In genomic region chr13:55571027-55571751, GRCm38 (mm10) we compare ENCODE assay signal across 8 mouse cellular contexts. TPM values are rescaled to one million over a fixed set of nuclear protein-coding genes. Genes with fewer than 3 reads are reported as not detected.
A peak's percentile ranks its signal among the peaks of the same experiment; 100 is the strongest.
DNase-seq lines count a peak whose midpoint lies in the region; ATAC-seq lines count a peak whose summit lies in the region.

Gene Fam193b (minus strand): TSS chr13:55571120.

- H3K4me1 ChIP-seq in heart, embryonic 13.5 days, result peaks cover 12% of the 10 kb centered on the region
- peaks cover 30% of the 10 kb centered on the region for H3K4me1 ChIP-seq in liver, embryonic 12.5 days
- peaks cover 12% of the 10 kb centered on the region for H3K4me1 ChIP-seq in stomach, embryonic 15.5 days

- no peaks in the 10 kb centered on the region for H3K27me3 ChIP-seq in heart, embryonic 13.5 days (replicated peaks)
- no peaks in the 10 kb centered on the region for H3K27me3 ChIP-seq in liver, embryonic 12.5 days (replicated peaks)
- no peaks in the 10 kb centered on the region for H3K27me3 ChIP-seq in stomach, embryonic 15.5 days (replicated peaks)

- peak; percentile 98 for ATAC-seq in erythroid progenitor cell, adult 5-6 weeks (replicated peaks; ENCODE audit: low FRiP score, poor library complexity, severe bottlenecking)
- peak; percentile 81 for ATAC-seq in heart, embryonic 13.5 days (ENCODE audit: extremely low read depth, insufficient number of reproducible peaks, low FRiP score, low TSS enrichment)
- ATAC-seq in liver, embryonic 12.5 days, result peak; percentile 95
- ATAC-seq in stomach, embryonic 15.5 days (ENCODE audit: insufficient read depth, low FRiP score, low read depth), result peak; percentile 88

- H3K36me3 ChIP-seq in heart, embryonic 13.5 days, result peaks cover 25% of the 10 kb centered on the region
- H3K36me3 ChIP-seq in liver, embryonic 12.5 days, result peaks cover 27% of the 10 kb centered on the region
- H3K36me3 ChIP-seq in stomach, embryonic 15.5 days, result peaks cover 3% of the 10 kb centered on the region; the same call in 1 of the 2 replicates

- DNase-seq in CD4-positive helper T cell, adult 2 months (ENCODE audit: low read depth, low spot score), result peak; percentile 92
- peak; percentile 74 for DNase-seq in brain, embryonic 18.5 days (ENCODE audit: low read depth, low spot score)
- DNase-seq in kidney, postnatal 10 days, result peak; percentile 97
- peak; percentile 91 to 92 for DNase-seq in natural killer cell, adult 2 months (ENCODE audit: low spot score in 2 of 2)

- peak within 1 kb of the TSS; percentile 96 for H3K4me2 ChIP-seq in heart, embryonic 13.5 days
- peak within 1 kb of the TSS; percentile 97 for H3K4me2 ChIP-seq in liver, embryonic 12.5 days
- H3K4me2 ChIP-seq in stomach, embryonic 15.5 days, result peak within 1 kb of the TSS; percentile 90

- 2% methylated on average over 31 of the region's 47 CpGs for WGBS in heart, embryonic 13.5 days
- 2% methylated on average over 46 of the region's 47 CpGs for WGBS in liver, embryonic 12.5 days (ENCODE audit: insufficient replicate concordance)
- under 1% methylated on average over 41 of the region's 47 CpGs for WGBS in stomach, embryonic 15.5 days

- H3K9me3 ChIP-seq in heart, embryonic 13.5 days, result peaks cover 7% of the 10 kb centered on the region
- no peaks in the 10 kb centered on the region for H3K9me3 ChIP-seq in liver, embryonic 12.5 days (replicated peaks)
- H3K9me3 ChIP-seq in stomach, embryonic 15.5 days, result no peaks in the 10 kb centered on the region

- peak within 1 kb of the TSS; percentile 96 for H3K9ac ChIP-seq in heart, embryonic 13.5 days
- H3K9ac ChIP-seq in liver, embryonic 12.5 days, result peak within 1 kb of the TSS; percentile 98
- peak within 1 kb of the TSS; percentile 83 for H3K9ac ChIP-seq in stomach, embryonic 15.5 days

- H3K4me3 ChIP-seq in heart, embryonic 13.5 days, result peak within 1 kb of the TSS; percentile 94
- peak within 1 kb of the TSS; percentile 96 for H3K4me3 ChIP-seq in liver, embryonic 12.5 days
- H3K4me3 ChIP-seq in stomach, embryonic 15.5 days (replicated peaks), result peak within 1 kb of the TSS; percentile 96

- peak within 1 kb of the TSS; percentile 90 for H3K27ac ChIP-seq in heart, embryonic 13.5 days (replicated peaks)
- H3K27ac ChIP-seq in liver, embryonic 12.5 days, result peak within 1 kb of the TSS; percentile 93
- H3K27ac ChIP-seq in stomach, embryonic 15.5 days, result peak within 1 kb of the TSS; percentile 89

RNA-seq across cellular contexts. Expression of gene Fam193b, which starts in this region (rescaled TPM):
- 39.6 and 64.6 TPM in 2 replicates for total RNA-seq in erythroid progenitor cell, adult 5-6 weeks (2015; ENCODE audit: low replicate concordance)
- 39.5 and 47.1 TPM in 2 replicates for total RNA-seq in erythroid progenitor cell, adult 5-6 weeks (2017; ENCODE audit: low replicate concordance)
- 19.9 and 23.7 TPM in 2 replicates for polyA plus RNA-seq in heart, embryonic 13.5 days (2015; fragmentation: Nextera tagmentation; extraction: Ambion mirVana)
- 15.9 and 17.5 TPM in 2 replicates for polyA plus RNA-seq in liver, embryonic 12.5 days (2016; fragmentation: Nextera tagmentation; extraction: Ambion mirVana)
- polyA plus RNA-seq in stomach, embryonic 15.5 days (2015; fragmentation: Nextera tagmentation; extraction: Ambion mirVana), result 29.1 and 32.1 TPM in 2 replicates

Comparison
In these comparisons a context has a peak if more than half of its experiments do, and no peak if none do; other contexts are left out.
1. Peak in every context shown above with its lines: DNase-seq, ATAC-seq, H3K4me3 ChIP-seq and H3K27ac ChIP-seq.